12 mouse cellular contexts compared by ENCODE assay signal in genomic region chr2:167268721-167269120, GRCm38 (mm10). TPM values are rescaled to one million over a fixed set of nuclear protein-coding genes. Genes with fewer than 3 reads are reported as not detected.
DNase-seq lines count a peak whose midpoint lies in the region; ATAC-seq lines count a peak whose summit lies in the region.
"Had no signal": no experiment of that assay in that cellular context is flagged by ENCODE, and none has a peak within 500 bp of the region (broad histone marks: within the 10 kb centered on the region; RNA-seq: fewer than 3 reads in every experiment).

No protein-coding gene starts in this region.

- no peak for ATAC-seq in monocyte, adult 5-6 weeks (replicated peaks; ENCODE audit: insufficient number of reproducible peaks, low FRiP score, low TSS enrichment, poor library complexity, severe bottlenecking)
- ATAC-seq: intestine, embryonic 15.5 days had no signal

- DNase-seq in gastrocnemius, postnatal 10 days, result peak; percentile 4
- DNase-seq in gastrocnemius, adult 18-20 months (ENCODE audit: low spot score), result no peak
- DNase-seq in lung, adult 18-20 months, result peak; percentile 0 to 1
- DNase-seq in lung, postnatal 25 days (ENCODE audit: low spot score), result no peak
- peak; percentile 44 for DNase-seq in Muller cell, postnatal 12 days (ENCODE audit: inconsistent ontology term)
- DNase-seq in gastrocnemius, postnatal 25 days, result peak; percentile 2
- DNase-seq in cerebellum, postnatal 4 days (ENCODE audit: low spot score in 2 of 2), result no peak
- DNase-seq: liver, embryonic 13.5 days; right cerebral cortex, adult 18-20 months; spleen, adult 18-20 months had no signal

RNA-seq across cellular contexts. Expression of gene Ptgis, which starts 28.3 kb away (rescaled TPM):
- 10 to 100 TPM; 13.7 to 17.8 TPM for total RNA-seq in gastrocnemius, postnatal 10 days (2021)
- 1 to 10 TPM; 1.3 to 1.8 TPM for total RNA-seq in gastrocnemius, adult 18-20 months (2021)
- total RNA-seq in gastrocnemius, postnatal 25 days (2021), result 1 to 10 TPM; 4.2 to 5.5 TPM
- not detected in 3 replicates for total RNA-seq in monocyte, adult 5-6 weeks (2017)

Comparison
In these comparisons a context has a peak if more than half of its experiments do, and no peak if none do; other contexts are left out.
1. DNase-seq: peak in gastrocnemius, postnatal 10 days (single experiment), lung, adult 18-20 months (2 of 2), Muller cell, postnatal 12 days (single experiment) and gastrocnemius, postnatal 25 days (single experiment); none in gastrocnemius, adult 18-20 months (single experiment), lung, postnatal 25 days (single experiment) and cerebellum, postnatal 4 days (0 of 2).